Mouse (Mus musculus) adrenal gland, adult 2 months (tissue): ENCODE results near the gene Pold1. TPM values are rescaled to one million over a fixed set of nuclear protein-coding genes. Genes with fewer than 3 reads are reported as not detected.

Experiments
- DNase-seq: peaks from one replicate; pipeline ENCODE4 v3.0.0; 2021
- long read RNA-seq: library from polyadenylated mRNA; stranded (forward); transcript quantifications from one replicate; pipeline ENCODE4 v2.0.0, GENCODE M21; 2021
- polyA plus RNA-seq: library from polyadenylated mRNA; depleted of rRNA; stranded (reverse); fragments of >200 nt; gene quantifications from 2 replicates; pipeline ENCODE4 v1.2.3, GENCODE M21; 2012; rRNA removed
- total RNA-seq, 2 experiments: library from RNA; stranded (reverse); gene quantifications; 2 replicates each; pipeline ENCODE4 v1.2.3; 2021

The Pold1 gene
- total RNA-seq (10 to 100 TPM in 1 of 2 experiments, 1 to 10 TPM in 1; 8.0 to 17.3 TPM), polyA plus RNA-seq (27.3 and 31.0 TPM in 2 replicates)
- long read RNA-seq, transcript Pold1-201 (27 exons, 3,454 nt): major isoform, 7 of 9 reads
- long read RNA-seq, partial matches to known transcripts: 2 of 9 reads
- long read RNA-seq, other reads (novel, unspliced or antisense): 0 of 9 reads

GRCm38 (mm10) chr7:44548497-44549087, at the start of gene Pold1:
Gene Pold1, minus strand, starts transcription at chr7:44548849.
- DNase-seq: peak; percentile 100

- no peak for DNase-seq
Measured at GRCm38 (mm10) chr7:44598336-44598735, 49.7 kb upstream of the Pold1 start.

- DNase-seq: no peak
Measured at GRCm38 (mm10) chr7:44597666-44598065, 49.0 kb upstream of the Pold1 start.

GRCm38 (mm10) chr7:44596996-44597538, 48.4 kb upstream of the Pold1 start:
- DNase-seq: no peak

- no peak for DNase-seq
Measured at GRCm38 (mm10) chr7:44596051-44596450, 47.4 kb upstream of the Pold1 start.

- DNase-seq: no peak
Measured at GRCm38 (mm10) chr7:44595131-44595561, 46.5 kb upstream of the Pold1 start.

- DNase-seq: no peak
Measured at GRCm38 (mm10) chr7:44594291-44594690, 45.6 kb upstream of the Pold1 start.

- DNase-seq: peak; percentile 85
Measured at GRCm38 (mm10) chr7:44593775-44594174, 45.1 kb upstream of the Pold1 start.

- DNase-seq: no peak
Measured at GRCm38 (mm10) chr7:44593051-44593450, 44.4 kb upstream of the Pold1 start.

GRCm38 (mm10) chr7:44591348-44592116, 42.9 kb upstream of the Pold1 start:
- DNase-seq: no peak

GRCm38 (mm10) chr7:44590402-44591347, 42.0 kb upstream of the Pold1 start, which contains the start of gene Kcnc3:
Gene Kcnc3, plus strand, starts transcription at chr7:44590664.
- peak; percentile 93 for DNase-seq

GRCm38 (mm10) chr7:44589946-44590345, 41.3 kb upstream of the Pold1 start:
- no peak for DNase-seq

- DNase-seq: peak; percentile 84
Measured at GRCm38 (mm10) chr7:44589149-44589548, 40.5 kb upstream of the Pold1 start.

- no peak for DNase-seq
Measured at GRCm38 (mm10) chr7:44588338-44588737, 39.7 kb upstream of the Pold1 start.

GRCm38 (mm10) chr7:44587676-44588075, 39.0 kb upstream of the Pold1 start:
- DNase-seq: no peak

- peak; percentile 47 for DNase-seq
Measured at GRCm38 (mm10) chr7:44586930-44587329, 38.3 kb upstream of the Pold1 start.

- no peak for DNase-seq
Measured at GRCm38 (mm10) chr7:44586518-44586917, 37.9 kb upstream of the Pold1 start.

GRCm38 (mm10) chr7:44585606-44586005, 37.0 kb upstream of the Pold1 start:
- no peak for DNase-seq

- DNase-seq: no peak
Measured at GRCm38 (mm10) chr7:44584921-44585320, 36.3 kb upstream of the Pold1 start.

GRCm38 (mm10) chr7:44584265-44584804, 35.7 kb upstream of the Pold1 start:
- no peak for DNase-seq

GRCm38 (mm10) chr7:44583146-44583545, 34.5 kb upstream of the Pold1 start:
- no peak for DNase-seq
